Mouse (Mus musculus) liver, embryonic 14.5 days (tissue): ENCODE results near the gene Plxdc2.

Source experiments
- CTCF ChIP-seq: IDR thresholded peaks from 2 replicates; pipeline ENCODE4 v1.5.1; 2016; ENCODE audit warnings: antibody characterized with exemption, low read depth, control low read depth
- EP300 ChIP-seq: IDR thresholded peaks from 2 replicates; pipeline ENCODE4 v1.6.1; 2016; ENCODE audit warnings: antibody characterized with exemption, low read depth

DNA sequence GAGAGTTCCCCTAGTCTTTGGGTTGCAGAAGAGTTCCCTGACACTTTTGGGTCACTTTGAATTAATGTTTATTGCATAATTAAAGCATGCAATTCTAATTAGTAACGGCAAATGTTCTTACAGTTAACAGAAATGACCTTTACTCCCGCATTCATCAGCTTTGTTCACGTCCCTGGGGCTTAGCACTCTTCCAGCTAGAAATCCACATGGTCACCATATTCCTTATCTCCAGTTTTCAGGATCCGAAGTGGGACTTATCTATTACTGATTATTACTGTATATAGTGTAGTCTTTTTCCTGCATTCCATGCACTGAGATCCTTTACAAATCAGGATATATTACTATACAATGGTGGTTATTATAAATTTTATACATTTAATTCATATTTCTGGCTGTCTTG, 203.2 kb downstream of the Plxdc2 start:
- TF ChIP-seq CTCF (no peak), EP300 (no peak)
